Mouse (Mus musculus): ENCODE data around the gene Srsf4.

DNA sequence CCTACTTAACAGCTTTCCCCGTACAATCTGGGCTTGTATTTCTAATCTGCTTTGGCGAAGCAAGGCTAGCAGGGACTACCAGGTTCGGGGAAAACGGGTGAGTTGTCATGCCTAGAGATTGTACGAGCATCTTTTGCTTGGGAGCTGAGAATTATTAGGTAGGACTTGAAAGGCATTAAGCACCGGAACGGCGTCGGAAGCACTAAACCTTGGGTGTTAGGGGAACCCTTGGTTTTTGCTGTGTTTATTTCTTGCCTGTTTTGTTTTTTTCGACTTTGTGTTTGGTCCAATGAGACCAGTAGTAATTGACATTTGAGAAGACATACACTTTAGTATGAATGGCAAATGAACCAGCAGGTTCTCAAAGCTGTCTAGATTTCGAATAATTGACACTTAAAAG lies 1.1 kb downstream of the Srsf4 start:
- TF ChIP-seq CTCF (IDR thresholded peaks at IDR 0.05; ENCODE audit: low read depth, low read length) (no peak), GATA1 (IDR thresholded peaks at IDR 0.05; ENCODE audit: borderline replicate concordance, low read length) (no peak), GATA2 (IDR thresholded peaks at IDR 0.05; ENCODE audit: borderline replicate concordance, low read depth, low read length) (no peak), POLR2AphosphoS5 (IDR thresholded peaks at IDR 0.05; ENCODE audit: insufficient replicate concordance, low read depth, low read length) (no peak)

All from G1E (cell line).